Mouse (Mus musculus) heart, adult 2 months (tissue): Measurements from ENCODE around the gene Btbd6.

Experiments
- EP300 ChIP-seq: fragments of 200-500 bp; IDR thresholded peaks from 2 replicates; pipeline ENCODE4 v1.6.1; 2011; ENCODE audit warnings: low read depth, low read length, control low read depth; ENCODE audit not compliant: insufficient read depth
- POLR2A ChIP-seq: fragments of 200-500 bp; IDR thresholded peaks from 2 replicates; pipeline ENCODE4 v1.6.1; 2011; ENCODE audit warnings: mild to moderate bottlenecking, low read depth, low read length, control low read depth; ENCODE audit not compliant: insufficient read depth

DNA sequence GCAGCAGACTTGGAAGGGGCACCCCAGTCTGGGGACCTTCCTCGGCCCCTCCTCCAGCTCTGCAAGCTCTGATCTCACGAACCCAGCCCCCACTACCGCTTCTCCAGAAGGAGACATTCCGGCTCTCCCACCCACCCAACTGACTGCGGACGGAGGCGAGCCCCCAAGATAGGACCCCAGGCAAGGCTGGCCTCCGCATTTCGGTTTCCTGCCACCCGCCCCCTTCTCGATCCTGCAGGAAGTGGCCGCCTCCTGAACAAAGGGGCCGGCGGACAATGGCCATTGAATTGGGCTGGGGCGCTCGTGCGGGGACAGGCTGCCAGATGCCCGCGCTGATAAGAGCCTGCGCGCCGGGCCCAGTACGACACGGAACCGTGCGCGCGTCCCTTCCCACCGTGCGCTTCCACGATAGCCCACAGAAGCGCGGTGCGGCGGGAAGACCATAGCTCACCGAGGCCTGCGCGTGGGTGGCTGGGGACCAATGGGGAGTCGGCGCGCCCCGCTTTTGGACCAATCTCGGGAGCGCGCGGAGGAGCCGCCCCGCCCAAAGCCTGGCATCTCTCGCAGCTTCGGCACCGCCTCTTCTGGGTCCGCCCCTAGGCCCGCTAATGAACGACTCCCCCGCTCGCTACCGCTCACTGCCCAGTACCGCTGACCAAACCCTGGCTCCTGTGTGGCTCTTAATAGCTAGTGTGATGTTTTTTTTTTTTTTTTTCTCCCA lies 26.1 kb upstream of the Btbd6 start:
- TF ChIP-seq EP300 (no peak), POLR2A (peak; percentile 51; the same call in 1 of the 2 replicates)
